Mouse (Mus musculus) adipocyte (in vitro differentiated cells): ENCODE data around the gene Mest.

Source experiments
- DNase-seq: peaks from one replicate; pipeline ENCODE4 v3.0.0-alpha.2; 2016; ENCODE audit warnings: low spot score

Gene Mest

DNA sequence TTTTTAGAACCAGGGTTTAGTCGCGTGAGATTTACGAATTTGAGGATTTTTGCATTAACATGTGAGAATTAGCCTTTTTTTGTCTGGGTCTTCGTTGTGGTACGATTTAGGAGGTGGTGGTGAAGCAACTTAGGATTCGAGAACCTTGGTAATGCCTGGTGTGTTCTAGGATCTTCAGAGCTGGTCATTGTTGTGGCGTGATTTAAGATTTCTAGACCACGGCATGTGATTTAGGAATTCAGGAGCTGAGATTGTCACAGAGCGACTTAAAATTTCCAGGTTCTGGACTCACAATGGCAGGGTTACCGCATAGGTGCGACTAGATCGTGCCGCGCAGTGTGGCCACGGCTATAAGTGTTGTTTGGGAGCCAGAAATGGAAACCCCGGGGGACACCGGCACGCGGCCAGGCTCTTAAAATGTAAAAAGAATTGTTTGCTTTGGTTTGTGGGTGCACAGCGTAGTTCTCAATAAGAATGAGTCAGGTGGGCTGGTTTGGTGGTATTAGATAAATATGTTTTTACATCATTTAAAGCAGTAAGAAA is 15.2 kb downstream of the Mest start:
- no peak for DNase-seq

DNA sequence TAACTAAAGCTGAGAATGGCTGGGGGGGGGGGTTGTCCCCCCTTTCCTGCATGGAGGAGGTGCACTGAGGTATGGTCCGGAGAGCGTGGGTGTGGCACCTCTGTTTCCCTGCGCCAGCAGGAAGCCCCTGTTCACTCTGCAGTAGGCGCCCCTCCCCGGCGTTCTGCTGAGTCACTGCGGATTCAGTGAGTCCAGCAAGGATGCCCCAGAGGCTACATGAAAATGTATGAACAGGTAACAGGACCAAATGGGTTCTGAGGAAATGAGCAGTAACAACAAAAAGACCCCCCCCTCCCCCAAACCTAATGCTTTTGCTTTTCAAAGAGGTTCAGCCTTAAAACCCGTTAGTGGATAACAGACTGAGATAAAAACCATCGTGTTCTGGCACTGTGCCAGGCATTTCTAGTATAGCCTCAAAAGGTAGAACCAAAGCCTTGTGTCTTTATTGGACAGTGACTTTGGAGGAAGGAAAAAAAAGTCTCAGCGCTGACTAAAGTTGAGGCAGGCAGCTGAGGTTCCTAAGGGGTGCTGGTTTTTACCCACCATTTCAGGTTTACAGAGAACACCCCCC is 15.9 kb downstream of the Mest start:
- no peak for DNase-seq

DNA sequence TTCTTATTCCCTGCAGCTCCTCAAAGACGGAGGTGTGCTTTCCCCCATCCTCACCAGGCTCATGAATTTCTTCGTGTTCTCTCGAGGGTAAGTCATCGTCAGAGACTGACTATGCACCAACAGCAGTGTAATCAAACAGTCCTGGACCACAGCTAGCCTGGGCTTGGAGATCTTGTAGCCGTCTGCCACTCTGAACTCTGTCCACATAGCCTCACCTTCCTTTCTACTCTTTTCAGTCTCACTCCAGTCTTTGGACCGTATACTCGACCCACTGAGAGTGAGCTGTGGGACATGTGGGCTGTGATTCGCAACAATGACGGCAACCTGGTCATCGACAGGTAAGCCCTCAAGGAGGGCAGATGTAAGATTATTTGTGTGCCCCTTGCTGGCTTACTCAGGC is 21.5 kb downstream of the Mest start:
- no peak for DNase-seq

DNA sequence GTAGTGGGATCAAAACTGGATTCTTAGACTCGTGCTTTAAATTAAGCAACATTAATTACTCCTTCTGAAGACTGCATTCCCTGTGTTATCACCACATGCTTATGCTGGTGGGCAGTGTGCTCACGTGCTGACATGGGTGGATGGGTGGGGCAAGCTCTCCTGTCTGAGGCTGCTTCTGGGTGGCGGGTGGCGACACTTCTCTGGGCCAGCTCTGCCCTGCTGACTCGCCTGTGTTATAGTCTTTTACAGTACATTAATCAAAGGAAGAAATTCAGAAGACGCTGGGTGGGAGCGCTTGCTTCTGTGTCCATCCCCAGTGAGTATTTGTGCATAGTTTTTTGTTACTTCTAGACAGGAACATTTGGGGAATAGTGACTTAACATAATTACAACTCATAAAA is 22.2 kb downstream of the Mest start:
- no peak for DNase-seq

DNA sequence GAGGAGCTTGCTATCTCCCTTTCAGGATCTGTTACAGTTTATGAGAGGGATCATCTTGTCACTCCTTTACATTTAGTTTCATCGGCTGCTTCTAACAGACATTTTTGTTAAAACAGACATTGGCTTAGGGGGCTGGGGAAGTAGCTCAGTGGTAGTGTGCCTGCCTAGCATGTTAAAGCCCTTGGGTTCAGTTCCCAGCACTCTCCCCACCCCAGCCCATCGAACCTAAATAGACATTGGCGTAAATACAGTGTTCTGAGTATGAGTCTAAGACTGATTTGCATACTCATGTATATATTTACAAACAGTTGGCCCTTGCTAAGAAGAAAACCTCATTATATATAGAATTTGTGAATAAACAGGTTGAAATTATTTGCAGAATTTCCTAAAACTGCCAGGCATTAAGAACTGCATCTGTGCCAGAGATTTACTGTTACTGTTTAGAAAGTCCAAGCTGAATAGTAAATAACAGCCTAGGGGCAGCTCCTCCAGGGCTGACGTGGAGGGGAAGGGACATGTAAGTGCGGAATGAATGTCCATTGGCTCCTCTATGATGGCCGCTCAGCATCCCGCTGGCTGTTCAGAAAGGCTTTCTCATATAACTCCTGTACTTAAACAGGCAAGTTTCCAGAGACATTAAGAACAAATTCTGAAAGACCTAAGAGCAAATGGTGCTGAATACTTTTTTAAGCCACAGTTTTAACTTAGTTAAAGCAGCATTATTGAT is 24.4 kb downstream of the Mest start:
- DNase-seq = no peak

DNA sequence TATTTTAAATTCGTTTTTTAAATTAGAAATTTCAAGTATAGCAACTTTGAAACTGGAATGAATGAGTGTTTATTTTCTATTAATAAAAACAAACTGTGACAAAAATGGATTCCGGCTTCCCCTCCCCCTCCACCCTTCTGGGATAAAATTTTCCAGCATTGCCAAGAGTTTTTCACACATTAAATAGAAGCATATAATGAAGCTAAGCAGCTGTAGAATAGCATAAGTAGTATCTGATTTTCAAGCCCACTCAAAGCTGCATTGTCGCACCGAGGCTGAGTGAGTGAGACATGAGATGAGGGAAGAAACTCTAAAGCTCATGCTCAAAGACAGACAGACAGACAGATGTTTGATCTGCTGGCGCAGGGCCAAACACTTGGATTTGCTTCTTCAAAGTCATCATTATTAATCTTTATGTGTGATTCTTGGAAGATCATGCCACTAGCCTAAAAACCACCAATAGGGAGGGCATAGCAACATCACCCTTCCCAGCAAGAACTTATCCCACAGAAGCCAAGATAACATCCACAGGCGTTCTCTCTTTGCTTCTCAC is 25.1 kb downstream of the Mest start:
- no peak for DNase-seq

DNA sequence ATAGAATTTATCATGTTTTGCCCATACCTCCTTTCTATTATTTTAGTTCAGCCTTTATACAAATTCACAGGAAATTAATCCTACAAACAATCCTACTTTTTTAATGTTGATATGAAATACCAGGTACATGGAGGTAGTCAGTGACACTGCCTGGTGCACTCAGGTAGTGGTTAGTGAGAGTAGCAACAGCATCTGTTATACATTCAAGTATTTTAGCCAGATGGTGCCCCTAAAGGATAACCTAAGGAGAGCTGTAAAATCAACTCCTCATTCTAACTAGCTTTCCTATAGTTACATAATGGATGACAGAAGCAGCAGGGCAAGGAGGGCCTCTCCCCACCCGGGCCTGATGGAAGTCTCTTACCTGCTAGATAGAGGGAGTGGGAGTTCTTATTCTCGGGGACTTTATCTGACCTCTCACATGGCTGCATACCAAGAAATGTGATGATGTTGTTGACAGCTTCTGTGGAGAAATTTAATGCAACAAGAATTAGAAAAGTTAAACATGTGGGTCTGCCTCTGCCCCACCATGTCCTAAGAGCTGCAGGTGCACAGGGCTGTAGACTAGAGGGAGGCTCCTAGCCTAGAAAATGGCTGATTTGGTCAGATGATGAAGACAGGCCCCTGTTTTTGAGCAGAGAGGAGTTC is 25.8 kb downstream of the Mest start:
- DNase-seq = no peak

DNA sequence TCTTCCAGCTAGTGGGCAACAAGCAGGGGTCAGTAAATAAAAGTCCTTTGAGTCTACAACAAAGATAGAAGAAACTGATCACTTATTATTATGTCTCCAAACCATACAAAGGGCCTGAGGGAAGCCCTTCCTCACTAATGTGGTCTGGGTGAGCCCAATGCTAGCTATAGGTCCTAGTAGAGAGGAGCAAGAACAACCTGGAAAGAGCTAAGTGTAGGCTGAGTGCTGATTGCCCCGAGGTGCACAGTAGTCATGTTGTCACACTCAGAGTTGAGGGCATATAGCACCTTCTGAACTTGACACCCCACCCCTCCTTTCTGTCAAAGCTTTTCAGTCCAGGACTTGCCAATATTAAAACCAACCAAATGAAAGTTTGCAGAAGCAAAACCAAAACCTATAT is 26.5 kb downstream of the Mest start:
- no peak for DNase-seq

DNA sequence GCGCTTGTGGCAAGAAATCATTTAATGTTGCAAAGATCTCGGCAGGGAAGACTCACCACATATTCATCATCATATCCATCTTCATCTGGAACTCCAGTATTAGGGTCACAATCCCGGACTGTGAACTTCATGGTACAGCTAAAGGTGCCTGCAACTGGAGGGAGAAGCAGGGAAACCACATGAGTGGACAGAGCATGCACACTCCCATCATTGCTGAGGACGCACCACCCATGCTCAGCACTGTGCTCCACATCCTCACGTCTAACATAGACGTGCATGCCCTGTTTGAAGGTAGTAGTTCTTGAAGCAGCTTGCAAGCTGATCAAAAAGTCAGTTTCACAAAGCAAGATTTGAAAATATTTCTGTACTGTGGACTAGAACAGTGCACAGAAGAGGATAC is 27.1 kb downstream of the Mest start:
- no peak for DNase-seq

DNA sequence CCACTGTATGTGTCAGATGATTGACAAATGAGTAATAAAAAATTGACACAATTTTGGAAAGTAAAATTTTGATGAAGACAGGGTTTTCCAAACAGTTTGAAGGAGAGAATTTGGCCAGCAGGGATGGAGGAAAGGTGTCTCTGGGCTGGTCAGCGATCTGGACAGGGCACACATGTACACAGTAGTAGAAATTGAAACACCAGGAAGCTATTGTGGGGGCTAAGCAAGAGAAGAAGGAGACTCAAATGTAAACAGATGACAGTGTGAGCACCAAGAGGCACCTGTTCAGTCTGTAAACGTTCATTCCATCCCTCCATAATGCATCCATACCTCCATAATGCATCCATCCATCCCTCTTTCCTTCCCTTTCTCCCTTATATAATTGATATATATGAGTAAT is 27.9 kb downstream of the Mest start:
- DNase-seq = no peak
